Mouse (Mus musculus) stomach, embryonic 16.5 days (tissue): ENCODE results near the gene Mt2. TPM values are rescaled to one million over a fixed set of nuclear protein-coding genes. Genes with fewer than 3 reads are reported as not detected.

Experiments
- ATAC-seq: fragments of 200-750 bp; cut with Nextera tagmentation; 2 replicates; pipeline ENCODE4 v1.8.0; 2017; ENCODE audit warnings: moderate number of reproducible peaks, moderate TSS enrichment; ENCODE audit not compliant: insufficient read depth, low FRiP score
- H3K27ac ChIP-seq: fragments of 300-500 bp; sonication (generic); 2 replicates; pipeline ENCODE4 v1.5.1; 2014; ENCODE audit warnings: low read length
- H3K27me3 ChIP-seq: fragments of 300-500 bp; sonication (generic); 2 replicates; pipeline ENCODE4 v1.6.1; 2014; ENCODE audit warnings: low read length, control low read depth, mixed read lengths; ENCODE audit not compliant: control insufficient read depth, insufficient read depth
- H3K36me3 ChIP-seq: fragments of 300-500 bp; sonication (generic); 2 replicates; pipeline ENCODE4 v1.6.1; 2014; ENCODE audit warnings: low read length; ENCODE audit not compliant: control insufficient read depth, insufficient read depth
- H3K4me1 ChIP-seq: fragments of 300-500 bp; sonication (generic); 2 replicates; pipeline ENCODE4 v1.6.1; 2014; ENCODE audit warnings: low read length, control low read depth, mixed read lengths; ENCODE audit not compliant: control insufficient read depth, insufficient read depth
- H3K4me2 ChIP-seq: fragments of 300-500 bp; sonication (generic); 2 replicates; pipeline ENCODE4 v1.6.1; 2014; ENCODE audit warnings: low read depth, low read length, mixed read lengths
- H3K4me3 ChIP-seq: fragments of 300-500 bp; sonication (generic); replicated peaks from 2 replicates; pipeline ENCODE4 v1.5.1; 2014; ENCODE audit warnings: mild to moderate bottlenecking, low read length
- H3K9ac ChIP-seq: fragments of 300-500 bp; sonication (generic); 2 replicates; pipeline ENCODE4 v1.6.1; 2014; ENCODE audit warnings: low read length
- H3K9me3 ChIP-seq: fragments of 300-500 bp; sonication (generic); replicated peaks from 2 replicates; pipeline ENCODE4 v1.6.1; 2016; ENCODE audit warnings: low read length, control low read depth; ENCODE audit not compliant: control insufficient read depth
- WGBS: fragments of 180-500 bp; shearing (Covaris S2); extraction: QIAGEN DNeasy Blood & Tissue Kit; methylation state at CpG from one replicate; pipeline ENCODE4 v1.1.7; 2014; 5-methylcytosine and 5-hydroxymethylcytosine counted together
- polyA plus RNA-seq: library from polyadenylated mRNA; unstranded; fragments of >200 nt; fragmentation: Nextera tagmentation; extraction: Ambion mirVana; gene quantifications from 2 replicates; pipeline ENCODE4 v1.2.1, GENCODE M21; 2015

Gene Mt2
- polyA plus RNA-seq, 1 experiment from 2014 or later, result 598 TPM

GRCm38 (mm10) chr8:94207491-94207890, 35.0 kb downstream of the Mt2 start:
- H3K36me3 ChIP-seq, result no peaks in the 10 kb centered on the region
- no peak overlapping the region for H3K4me2 ChIP-seq
- H3K27me3 ChIP-seq, result no peaks in the 10 kb centered on the region
- no peak for ATAC-seq
- no peak overlapping the region for H3K27ac ChIP-seq
- no peak overlapping the region for H3K9ac ChIP-seq
- no peak overlapping the region for H3K4me3 ChIP-seq
- no peaks in the 10 kb centered on the region for H3K4me1 ChIP-seq
- 68% methylated on average over 2 of the region's 2 CpGs for WGBS
- H3K9me3 ChIP-seq, result no peaks in the 10 kb centered on the region

- H3K9me3 ChIP-seq, result no peaks in the 10 kb centered on the region
- no peaks in the 10 kb centered on the region for H3K27me3 ChIP-seq
- ATAC-seq, result no peak
Observed at GRCm38 (mm10) chr8:94209639-94210038, 37.2 kb downstream of the Mt2 start.

GRCm38 (mm10) chr8:94210225-94210624, 37.8 kb downstream of the Mt2 start:
- Histone ChIP-seq H3K27ac (no peak overlapping the region), H3K4me2 (no peak overlapping the region), H3K27me3 (no peaks in the 10 kb centered on the region), H3K9me3 (no peaks in the 10 kb centered on the region), H3K4me3 (no peak overlapping the region), H3K9ac (no peak overlapping the region), H3K4me1 (peaks cover 6% of the 10 kb centered on the region), H3K36me3 (no peaks in the 10 kb centered on the region)
- WGBS, result 63% methylated on average over 3 of the region's 3 CpGs
- ATAC-seq, result no peak

More at GRCm38 (mm10) chr8:94209639-94210038, 37.2 kb downstream of the Mt2 start:
- no peak overlapping the region for H3K27ac ChIP-seq
- WGBS, result 72% methylated on average over 6 of the region's 6 CpGs
- H3K4me2 ChIP-seq, result no peak overlapping the region
- 0 out of 2 replicates have a peak, but pooled peaks cover 2% of the 10 kb centered on the region for H3K4me1 ChIP-seq
- no peaks in the 10 kb centered on the region for H3K36me3 ChIP-seq
- H3K9ac ChIP-seq, result no peak overlapping the region
- no peak overlapping the region for H3K4me3 ChIP-seq

- H3K4me1 ChIP-seq, result peaks cover 7% of the 10 kb centered on the region
- H3K9ac ChIP-seq, result peak overlapping the region; percentile 61; the same call in 1 of the 2 replicates
- no peaks in the 10 kb centered on the region for H3K27me3 ChIP-seq
- peak overlapping the region; percentile 88 for H3K4me3 ChIP-seq
- no peak overlapping the region; the same call in 1 of the 2 replicates for H3K27ac ChIP-seq
- peak overlapping the region; percentile 59 for H3K4me2 ChIP-seq
- no peaks in the 10 kb centered on the region for H3K36me3 ChIP-seq
- no peaks in the 10 kb centered on the region for H3K9me3 ChIP-seq
- no peak for ATAC-seq
- WGBS, result 67% methylated on average over 6 of the region's 6 CpGs
Observed at GRCm38 (mm10) chr8:94213819-94214218, 41.4 kb downstream of the Mt2 start.

- under 1% methylated on average over 68 of the region's 68 CpGs for WGBS
- peak; percentile 99 for ATAC-seq
- H3K4me1 ChIP-seq, result peaks cover 7% of the 10 kb centered on the region
- peak within 1 kb of the TSS; percentile 9; the same call in 1 of the 2 replicates for H3K27ac ChIP-seq
- peak within 1 kb of the TSS; percentile 88 for H3K4me3 ChIP-seq
- peak within 1 kb of the TSS; percentile 84 for H3K9ac ChIP-seq
- H3K9me3 ChIP-seq, result no peaks in the 10 kb centered on the region
- H3K4me2 ChIP-seq, result peak within 1 kb of the TSS; percentile 77
- no peaks in the 10 kb centered on the region for H3K27me3 ChIP-seq
- no peaks in the 10 kb centered on the region for H3K36me3 ChIP-seq
Observed at GRCm38 (mm10) chr8:94214252-94215173, 42.0 kb downstream of the Mt2 start, which contains the start of gene Nup93. Gene Nup93 (plus strand): TSS chr8:94214564.

Other genes starting within 250 kb of the Mt2 start
- gene Amfr, start 159.8 kb upstream of the Mt2 start, polyA plus RNA-seq, result 27.7 and 27.8 TPM in 2 replicates
- 86.7 and 97.0 TPM in 2 replicates for gene Nudt21, start 135.6 kb upstream of the Mt2 start, polyA plus RNA-seq
- 15.5 and 16.1 TPM in 2 replicates for gene Ogfod1, start 135.5 kb upstream of the Mt2 start, polyA plus RNA-seq
- gene Bbs2, start 73.7 kb upstream of the Mt2 start, polyA plus RNA-seq, result 12.3 and 13.2 TPM in 2 replicates
- gene Mt4, start 35.5 kb upstream of the Mt2 start, polyA plus RNA-seq, result 0.70 and 1.6 TPM in 2 replicates
- 3.7 and 3.8 TPM in 2 replicates for gene Mt3, start 20.1 kb upstream of the Mt2 start, polyA plus RNA-seq
- gene Mt1, start 6.4 kb downstream of the Mt2 start, polyA plus RNA-seq, result 1,904 and 1,931 TPM in 2 replicates
- gene Nup93, start 41.9 kb downstream of the Mt2 start, polyA plus RNA-seq, result 64.9 and 68.5 TPM in 2 replicates
- gene Slc12a3, start 156.5 kb downstream of the Mt2 start, polyA plus RNA-seq, result 0.09 TPM in 1 of 2 replicates, not detected in the other
- gene Herpud1, start 213.8 kb downstream of the Mt2 start, polyA plus RNA-seq, result 167 and 182 TPM in 2 replicates